ENCODE assay signal across 11 mouse cellular contexts in the genomic region with DNA sequence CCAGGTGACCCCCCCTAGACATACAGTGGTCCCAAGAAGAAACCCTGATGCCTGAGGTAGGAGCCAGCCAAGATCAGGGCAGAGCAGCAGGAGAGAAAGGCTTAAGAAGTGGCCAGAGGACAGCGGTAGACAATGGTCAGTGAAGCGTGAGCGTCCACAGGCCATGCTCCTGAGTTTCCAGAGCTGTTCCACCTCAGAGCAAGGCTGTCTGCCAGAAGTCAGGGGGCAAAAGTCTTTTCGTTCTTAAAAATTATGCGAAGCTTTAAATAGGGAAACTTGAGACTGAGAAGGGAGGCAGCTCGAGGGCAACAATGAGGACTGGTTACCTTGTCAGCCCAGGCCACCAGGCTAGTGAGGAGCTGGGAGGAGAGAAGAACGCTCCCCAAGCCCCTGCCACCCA. TPM values are rescaled to one million over a fixed set of nuclear protein-coding genes. Genes with fewer than 3 reads are reported as not detected.
"Had no signal": no experiment of that assay in that cellular context is flagged by ENCODE, and none has a peak within 500 bp of the region (broad histone marks: within the 10 kb centered on the region; RNA-seq: fewer than 3 reads in every experiment).

No protein-coding gene starts in this region.

- H3K27ac ChIP-seq: left cerebral cortex, adult 2 months; limb, embryonic 15.5 days; liver, embryonic 12.5 days; midbrain, embryonic 10.5 days; neural tube, embryonic 12.5 days had no signal

- H3K4me3 ChIP-seq: left cerebral cortex, adult 2 months; limb, embryonic 15.5 days; liver, embryonic 12.5 days; midbrain, embryonic 10.5 days; myocyte; neural tube, embryonic 12.5 days had no signal

- H3K4me2 ChIP-seq: limb, embryonic 15.5 days; liver, embryonic 12.5 days; lung, embryonic 14.5 days; neural tube, embryonic 12.5 days had no signal

- H3K9me3 ChIP-seq: limb, embryonic 15.5 days; liver, embryonic 12.5 days; midbrain, embryonic 10.5 days; neural tube, embryonic 12.5 days had no signal

- DNase-seq: lung, embryonic 14.5 days; lung, postnatal 10 days; midbrain, embryonic 14.5 days had no signal

- H3K27me3 ChIP-seq: limb, embryonic 15.5 days; neural tube, embryonic 12.5 days had no signal

- ATAC-seq: intestine, embryonic 16.5 days; liver, embryonic 12.5 days had no signal

- H3K9ac ChIP-seq: limb, embryonic 15.5 days; liver, embryonic 12.5 days; lung, embryonic 14.5 days; neural tube, embryonic 12.5 days had no signal

RNA-seq across cellular contexts. Expression of a gene that starts 54.7 kb away (rescaled TPM):
- polyA plus RNA-seq: limb, embryonic 11.5 days; midbrain, embryonic 10.5 days; neural tube, embryonic 12.5 days had no signal
